Mouse (Mus musculus): ENCODE results near the gene Cela3b. TPM values are rescaled to one million over a fixed set of nuclear protein-coding genes. Genes with fewer than 3 reads are reported as not detected.

The Cela3b gene
- polyA plus RNA-seq, 1 experiment from 2014 or later, result not detected

- no peaks in the 10 kb centered on the region for H3K9me3 ChIP-seq (ENCODE audit: control insufficient read depth, low read length)
- no peak overlapping the region for H3K4me3 ChIP-seq (ENCODE audit: low read depth, low read length)
- no peak for DNase-seq (ENCODE audit: low spot score)
- H3K36me3 ChIP-seq (ENCODE audit: control insufficient read depth, insufficient read depth, low read length), result peaks cover 3% of the 10 kb centered on the region; the same call in 1 of the 2 replicates
- no peaks in the 10 kb centered on the region for H3K27me3 ChIP-seq (replicated peaks; ENCODE audit: control insufficient read depth, insufficient read depth, low read length)
- peaks cover 5% of the 10 kb centered on the region for H3K4me1 ChIP-seq (replicated peaks; ENCODE audit: control insufficient read depth, insufficient read depth, low read length)
- H3K9ac ChIP-seq (ENCODE audit: low read depth, low read length), result no peak overlapping the region
- no peak overlapping the region for H3K27ac ChIP-seq (ENCODE audit: low read depth, low read length)
- ATAC-seq (replicated peaks; ENCODE audit: low FRiP score), result no peak
- WGBS, result 93% methylated on average over 4 of the region's 4 CpGs
- H3K4me2 ChIP-seq, result no peak overlapping the region
Measured at GRCm38 (mm10) chr4:137390196-137390595, 40.1 kb downstream of the Cela3b start.

GRCm38 (mm10) chr4:137388983-137389382, 41.4 kb downstream of the Cela3b start:
- WGBS, result 38% methylated on average over 6 of the region's 6 CpGs
- ATAC-seq (replicated peaks; ENCODE audit: low FRiP score), result no peak
- H3K27ac ChIP-seq (ENCODE audit: low read depth, low read length), result peak overlapping the region; percentile 98
- H3K36me3 ChIP-seq (ENCODE audit: control insufficient read depth, insufficient read depth, low read length), result peaks cover 3% of the 10 kb centered on the region; the same call in 1 of the 2 replicates
- peaks cover 5% of the 10 kb centered on the region for H3K4me1 ChIP-seq (replicated peaks; ENCODE audit: control insufficient read depth, insufficient read depth, low read length)
- peak overlapping the region; percentile 90; the same call in 1 of the 2 replicates for H3K9ac ChIP-seq (ENCODE audit: low read depth, low read length)
- no peaks in the 10 kb centered on the region for H3K9me3 ChIP-seq (ENCODE audit: control insufficient read depth, low read length)
- DNase-seq (ENCODE audit: low spot score), result no peak
- H3K4me2 ChIP-seq, result peak overlapping the region; percentile 71
- H3K27me3 ChIP-seq (replicated peaks; ENCODE audit: control insufficient read depth, insufficient read depth, low read length), result no peaks in the 10 kb centered on the region
- H3K4me3 ChIP-seq (ENCODE audit: low read depth, low read length), result peak overlapping the region; percentile 77

GRCm38 (mm10) chr4:137388059-137388794, 42.1 kb downstream of the Cela3b start:
- peak overlapping the region; percentile 77 for H3K4me3 ChIP-seq (ENCODE audit: low read depth, low read length)
- H3K4me1 ChIP-seq (replicated peaks; ENCODE audit: control insufficient read depth, insufficient read depth, low read length), result peaks cover 5% of the 10 kb centered on the region
- peaks cover 3% of the 10 kb centered on the region; the same call in 1 of the 2 replicates for H3K36me3 ChIP-seq (ENCODE audit: control insufficient read depth, insufficient read depth, low read length)
- H3K9me3 ChIP-seq (ENCODE audit: control insufficient read depth, low read length), result no peaks in the 10 kb centered on the region
- ATAC-seq (replicated peaks; ENCODE audit: low FRiP score), result peak; percentile 87
- no peaks in the 10 kb centered on the region for H3K27me3 ChIP-seq (replicated peaks; ENCODE audit: control insufficient read depth, insufficient read depth, low read length)
- peak overlapping the region; percentile 90 for H3K9ac ChIP-seq (ENCODE audit: low read depth, low read length)
- peak overlapping the region; percentile 98 for H3K27ac ChIP-seq (ENCODE audit: low read depth, low read length)
- peak; percentile 92 for DNase-seq (ENCODE audit: low spot score)
- WGBS, result under 1% methylated on average over 46 of the region's 46 CpGs
- H3K4me2 ChIP-seq, result peak overlapping the region; percentile 71

- H3K27ac ChIP-seq (ENCODE audit: low read depth, low read length), result peak overlapping the region; percentile 98
- no peak for DNase-seq (ENCODE audit: low spot score)
- H3K4me1 ChIP-seq (replicated peaks; ENCODE audit: control insufficient read depth, insufficient read depth, low read length), result peaks cover 5% of the 10 kb centered on the region
- H3K27me3 ChIP-seq (replicated peaks; ENCODE audit: control insufficient read depth, insufficient read depth, low read length), result no peaks in the 10 kb centered on the region
- H3K4me2 ChIP-seq, result peak overlapping the region; percentile 71
- 1% methylated on average over 20 of the region's 20 CpGs for WGBS
- H3K9ac ChIP-seq (ENCODE audit: low read depth, low read length), result peak overlapping the region; percentile 90
- H3K9me3 ChIP-seq (ENCODE audit: control insufficient read depth, low read length), result no peaks in the 10 kb centered on the region
- ATAC-seq (replicated peaks; ENCODE audit: low FRiP score), result peak; percentile 42
- peaks cover 3% of the 10 kb centered on the region; the same call in 1 of the 2 replicates for H3K36me3 ChIP-seq (ENCODE audit: control insufficient read depth, insufficient read depth, low read length)
- H3K4me3 ChIP-seq (ENCODE audit: low read depth, low read length), result peak overlapping the region; percentile 77
Measured at GRCm38 (mm10) chr4:137387482-137388058, 42.8 kb downstream of the Cela3b start.

GRCm38 (mm10) chr4:137380702-137381605, 49.4 kb downstream of the Cela3b start:
- 32% methylated on average over 14 of the region's 16 CpGs for WGBS
- peaks cover 12% of the 10 kb centered on the region for H3K4me1 ChIP-seq (replicated peaks; ENCODE audit: control insufficient read depth, insufficient read depth, low read length)
- no peaks in the 10 kb centered on the region for H3K9me3 ChIP-seq (ENCODE audit: control insufficient read depth, low read length)
- H3K36me3 ChIP-seq (ENCODE audit: control insufficient read depth, insufficient read depth, low read length), result no peaks in the 10 kb centered on the region
- DNase-seq (ENCODE audit: low spot score) (peak; percentile 52), ATAC-seq (replicated peaks; ENCODE audit: low FRiP score) (peak; percentile 95)
- H3K27me3 ChIP-seq (replicated peaks; ENCODE audit: control insufficient read depth, insufficient read depth, low read length), result no peaks in the 10 kb centered on the region
- H3K4me3 ChIP-seq (ENCODE audit: low read depth, low read length), result peak overlapping the region; percentile 37
- H3K4me2 ChIP-seq, result peak overlapping the region; percentile 57
- H3K9ac ChIP-seq (ENCODE audit: low read depth, low read length), result peak overlapping the region; percentile 52
- H3K27ac ChIP-seq (ENCODE audit: low read depth, low read length), result peak overlapping the region; percentile 88

GRCm38 (mm10) chr4:137379713-137380255, 50.6 kb downstream of the Cela3b start:
- H3K36me3 ChIP-seq (ENCODE audit: control insufficient read depth, insufficient read depth, low read length), result no peaks in the 10 kb centered on the region
- H3K4me1 ChIP-seq (replicated peaks; ENCODE audit: control insufficient read depth, insufficient read depth, low read length), result peaks cover 13% of the 10 kb centered on the region
- DNase-seq (ENCODE audit: low spot score) (no peak), ATAC-seq (replicated peaks; ENCODE audit: low FRiP score) (no peak)
- 86% methylated on average over 10 of the region's 10 CpGs for WGBS
- H3K9ac ChIP-seq (ENCODE audit: low read depth, low read length), result no peak overlapping the region
- no peak overlapping the region for H3K4me3 ChIP-seq (ENCODE audit: low read depth, low read length)
- no peak overlapping the region for H3K27ac ChIP-seq (ENCODE audit: low read depth, low read length)
- H3K4me2 ChIP-seq, result no peak overlapping the region
- H3K9me3 ChIP-seq (ENCODE audit: control insufficient read depth, low read length), result no peaks in the 10 kb centered on the region
- H3K27me3 ChIP-seq (replicated peaks; ENCODE audit: control insufficient read depth, insufficient read depth, low read length), result no peaks in the 10 kb centered on the region

- ATAC-seq (replicated peaks; ENCODE audit: low FRiP score) (no peak), DNase-seq (ENCODE audit: low spot score) (no peak)
- Histone ChIP-seq H3K27me3 (replicated peaks; ENCODE audit: control insufficient read depth, insufficient read depth, low read length) (no peaks in the 10 kb centered on the region), H3K36me3 (ENCODE audit: control insufficient read depth, insufficient read depth, low read length) (no peaks in the 10 kb centered on the region), H3K4me2 (no peak overlapping the region), H3K27ac (ENCODE audit: low read depth, low read length) (no peak overlapping the region), H3K9me3 (ENCODE audit: control insufficient read depth, low read length) (no peaks in the 10 kb centered on the region), H3K9ac (ENCODE audit: low read depth, low read length) (no peak overlapping the region), H3K4me1 (replicated peaks; ENCODE audit: control insufficient read depth, insufficient read depth, low read length) (peaks cover 13% of the 10 kb centered on the region), H3K4me3 (ENCODE audit: low read depth, low read length) (no peak overlapping the region)
- 89% methylated on average over 3 of the region's 3 CpGs for WGBS
Measured at GRCm38 (mm10) chr4:137379085-137379484, 51.3 kb downstream of the Cela3b start.

All from liver, embryonic 11.5 days (tissue).